Mouse (Mus musculus): ENCODE data around the gene 6430548M08Rik.

- no peak for TF ChIP-seq CTCF (IDR thresholded peaks at IDR 0.05; ENCODE audit: low read depth, low read length)
- no peak for TF ChIP-seq TAL1 (conservative IDR thresholded peaks at IDR 0.05; ENCODE audit: low read depth, low read length)
Measured at GRCm38 (mm10) chr8:120118162-120118561, 4.2 kb downstream of the 6430548M08Rik start.
